Mouse (Mus musculus) bone marrow macrophage, adult 2 months (primary cell): ENCODE measurements at regions not wholly inside any gene's neighbourhood (a gene's known extent, or its start where the extent isn't known, plus 50 kb on each side); places are given as distances from the start of the nearest gene placed in this dataset.

Experiments used
- CTCF ChIP-seq: IDR thresholded peaks from 2 replicates; pipeline ENCODE4 v1.5.1; 2012; ENCODE audit warnings: low read depth, mild to moderate bottlenecking, low read length, moderate library complexity
- POLR2A ChIP-seq: IDR thresholded peaks from 2 replicates; pipeline ENCODE4 v1.6.1; 2012; ENCODE audit warnings: mild to moderate bottlenecking, low read depth, low read length, borderline replicate concordance

GRCm38 (mm10) chr12:20231986-20232541 lies 277.8 kb downstream of the Gm21863 start:
- TF ChIP-seq CTCF: no peak
- no peak for TF ChIP-seq POLR2A
